Mouse (Mus musculus) 3134 (cell line): ENCODE measurements around the gene Cdr1.

Experiments used
- DNase-seq: peaks from one replicate; pipeline ENCODE4 v3.0.0-alpha.2; 2011; ENCODE audit warnings: low spot score; ENCODE audit not compliant: insufficient read length; ENCODE audit errors: extremely low read depth

Cdr1 gene

GRCm38 (mm10) chrX:61185458-61185857, at the start of gene Cdr1:
Gene Cdr1 (minus strand): TSS chrX:61185558.
- no peak for DNase-seq

GRCm38 (mm10) chrX:61185869-61186268, 511 bp upstream of the Cdr1 start:
- DNase-seq: no peak

- DNase-seq: no peak
These were observed 18.8 kb downstream of the Cdr1 start for GRCm38 (mm10) chrX:61166519-61166918.

- DNase-seq: no peak
These were observed 24.1 kb downstream of the Cdr1 start for GRCm38 (mm10) chrX:61161249-61161648.

GRCm38 (mm10) chrX:61154657-61155256, 30.6 kb downstream of the Cdr1 start:
- DNase-seq: no peak

GRCm38 (mm10) chrX:61154246-61154645, 31.1 kb downstream of the Cdr1 start:
- no peak for DNase-seq

- no peak for DNase-seq
These were observed 38.8 kb downstream of the Cdr1 start for GRCm38 (mm10) chrX:61146569-61146968.

GRCm38 (mm10) chrX:61145416-61145815, 39.9 kb downstream of the Cdr1 start:
- DNase-seq: no peak

GRCm38 (mm10) chrX:61134592-61134991, 50.8 kb downstream of the Cdr1 start:
- DNase-seq: no peak
